Mouse (Mus musculus): ENCODE measurements around the gene Polr3gl.

Gene Polr3gl

GRCm38 (mm10) chr3:96573611-96574511 is 20.1 kb downstream of the Polr3gl start:
- no peak for DNase-seq (ENCODE audit: low spot score)

- no peak for DNase-seq (ENCODE audit: low spot score)
These were observed 21.9 kb downstream of the Polr3gl start for GRCm38 (mm10) chr3:96571896-96572698.

GRCm38 (mm10) chr3:96571336-96571735 is 22.6 kb downstream of the Polr3gl start:
- DNase-seq (ENCODE audit: low spot score) = no peak

- no peak for DNase-seq (ENCODE audit: low spot score)
These were observed 23.3 kb downstream of the Polr3gl start for GRCm38 (mm10) chr3:96570643-96571042.

GRCm38 (mm10) chr3:96569966-96570605 is 23.9 kb downstream of the Polr3gl start:
- no peak for DNase-seq (ENCODE audit: low spot score)

- DNase-seq (ENCODE audit: low spot score) = no peak
These were observed 24.5 kb downstream of the Polr3gl start for GRCm38 (mm10) chr3:96569506-96569905.

- no peak for DNase-seq (ENCODE audit: low spot score)
These were observed 25.4 kb downstream of the Polr3gl start for GRCm38 (mm10) chr3:96568605-96569004.

- no peak for DNase-seq (ENCODE audit: low spot score)
These were observed 27.1 kb downstream of the Polr3gl start for GRCm38 (mm10) chr3:96566661-96567450.

GRCm38 (mm10) chr3:96565105-96565504 is 28.9 kb downstream of the Polr3gl start:
- no peak for DNase-seq (ENCODE audit: low spot score)

- DNase-seq (ENCODE audit: low spot score) = no peak
These were observed 29.3 kb downstream of the Polr3gl start for GRCm38 (mm10) chr3:96564633-96565032.

GRCm38 (mm10) chr3:96563911-96564632 is 29.9 kb downstream of the Polr3gl start:
- no peak for DNase-seq (ENCODE audit: low spot score)

GRCm38 (mm10) chr3:96563267-96563666 is 30.7 kb downstream of the Polr3gl start:
- DNase-seq (ENCODE audit: low spot score) = no peak

- DNase-seq (ENCODE audit: low spot score) = no peak
These were observed 31.9 kb downstream of the Polr3gl start for GRCm38 (mm10) chr3:96561946-96562681.

- DNase-seq (ENCODE audit: low spot score) = no peak
These were observed 32.9 kb downstream of the Polr3gl start for GRCm38 (mm10) chr3:96560881-96561668.

GRCm38 (mm10) chr3:96559911-96560850 is 33.8 kb downstream of the Polr3gl start:
- DNase-seq (ENCODE audit: low spot score) = no peak

- no peak for DNase-seq (ENCODE audit: low spot score)
These were observed 34.5 kb downstream of the Polr3gl start for GRCm38 (mm10) chr3:96559398-96559910.

GRCm38 (mm10) chr3:96558668-96559196 is 35.2 kb downstream of the Polr3gl start:
- no peak for DNase-seq (ENCODE audit: low spot score)

GRCm38 (mm10) chr3:96558159-96558558 is 35.8 kb downstream of the Polr3gl start:
- no peak for DNase-seq (ENCODE audit: low spot score)
